Mouse (Mus musculus) thymus, adult 2 months (tissue): ENCODE measurements around the gene Npr2.

Experiments used
- CTCF ChIP-seq: fragments of 200-500 bp; IDR thresholded peaks from 2 replicates; pipeline ENCODE4 v1.5.1; 2012; ENCODE audit warnings: mild to moderate bottlenecking, control low read depth, low read length, moderate library complexity, borderline replicate concordance; ENCODE audit not compliant: control insufficient read depth, poor library complexity, insufficient read depth; ENCODE audit errors: extremely low read depth
- POLR2A ChIP-seq: fragments of 200-500 bp; IDR thresholded peaks from 2 replicates; pipeline ENCODE4 v1.6.1; 2012; ENCODE audit warnings: mild to moderate bottlenecking, low read length, control low read depth, moderate library complexity; ENCODE audit not compliant: control insufficient read depth, poor library complexity, insufficient read depth; ENCODE audit errors: extremely low read depth

- no peak for TF ChIP-seq CTCF
- TF ChIP-seq POLR2A: no peak
Observed at GRCm38 (mm10) chr4:43584444-43585416, 47.0 kb upstream of the Npr2 start, which contains the start of gene Msmp.
